Mouse (Mus musculus): ENCODE measurements at regions not wholly inside any gene's neighbourhood (a gene's known extent, or its start where the extent isn't known, plus 50 kb on each side); places are given as distances from the start of the nearest gene placed in this dataset.
A peak's percentile ranks its signal among the peaks of the same experiment; 100 is the strongest.

GRCm38 (mm10) chr2:179336235-179336634 lies 106.0 kb upstream of the Cdh4 start:
- DNase-seq (ENCODE audit: low read depth, low spot score): no peak

- DNase-seq (ENCODE audit: low read depth, low spot score): no peak
These were observed 89.6 kb upstream of the Cdh4 start for GRCm38 (mm10) chr2:179352676-179353075.

GRCm38 (mm10) chr2:179354866-179355265 lies 87.4 kb upstream of the Cdh4 start:
- DNase-seq (ENCODE audit: low read depth, low spot score): peak; percentile 24

GRCm38 (mm10) chr2:179370882-179371546 lies 71.2 kb upstream of the Cdh4 start:
- DNase-seq (ENCODE audit: low read depth, low spot score): no peak

- no peak for DNase-seq (ENCODE audit: low read depth, low spot score)
These were observed 70.7 kb upstream of the Cdh4 start for GRCm38 (mm10) chr2:179371553-179371952.

GRCm38 (mm10) chr2:179379691-179380443 lies 62.4 kb upstream of the Cdh4 start:
- no peak for DNase-seq (ENCODE audit: low read depth, low spot score)

- no peak for DNase-seq (ENCODE audit: low read depth, low spot score)
These were observed 61.9 kb upstream of the Cdh4 start for GRCm38 (mm10) chr2:179380444-179380705.

GRCm38 (mm10) chr2:179381916-179382315 lies 60.3 kb upstream of the Cdh4 start:
- DNase-seq (ENCODE audit: low read depth, low spot score): peak; percentile 14

GRCm38 (mm10) chr2:179382594-179382993 lies 59.6 kb upstream of the Cdh4 start:
- no peak for DNase-seq (ENCODE audit: low read depth, low spot score)

- DNase-seq (ENCODE audit: low read depth, low spot score): no peak
These were observed 55.4 kb upstream of the Cdh4 start for GRCm38 (mm10) chr2:179386871-179387270.

GRCm38 (mm10) chr2:179390486-179390885 lies 51.7 kb upstream of the Cdh4 start:
- DNase-seq (ENCODE audit: low read depth, low spot score): no peak

GRCm38 (mm10) chr2:179390924-179391461 lies 51.2 kb upstream of the Cdh4 start:
- no peak for DNase-seq (ENCODE audit: low read depth, low spot score)
